Mouse (Mus musculus): ENCODE results near the gene Iqgap2. TPM values are rescaled to one million over a fixed set of nuclear protein-coding genes. Genes with fewer than 3 reads are reported as not detected.

Gene Iqgap2
- polyA plus RNA-seq, 1 experiment, result 48.2 TPM

GRCm38 (mm10) chr13:95818941-95819340, 72.8 kb downstream of the Iqgap2 start:
- H3K27ac ChIP-seq (ENCODE audit: insufficient read depth, low read depth, low read length), result no peak overlapping the region
- peaks cover 3% of the 10 kb centered on the region; the same call in 1 of the 2 replicates for H3K4me1 ChIP-seq (ENCODE audit: control insufficient read depth, insufficient read depth, low read length)
- TF ChIP-seq CTCF (IDR thresholded peaks at IDR 0.05; ENCODE audit: low read depth, low read length), result no peak
- no peak for TF ChIP-seq POLR2A (IDR thresholded peaks at IDR 0.05; ENCODE audit: borderline replicate concordance, low read depth, low read length)
- H3K4me3 ChIP-seq (ENCODE audit: insufficient read depth, low read length), result no peak overlapping the region

GRCm38 (mm10) chr13:95813643-95814042, 78.1 kb downstream of the Iqgap2 start:
- Histone ChIP-seq H3K27ac (ENCODE audit: insufficient read depth, low read depth, low read length) (no peak overlapping the region), H3K4me3 (ENCODE audit: insufficient read depth, low read length) (no peak overlapping the region), H3K4me1 (ENCODE audit: control insufficient read depth, insufficient read depth, low read length) (peaks cover 5% of the 10 kb centered on the region; the same call in 1 of the 2 replicates)
- TF ChIP-seq POLR2A (IDR thresholded peaks at IDR 0.05; ENCODE audit: borderline replicate concordance, low read depth, low read length), result no peak
- no peak for TF ChIP-seq CTCF (IDR thresholded peaks at IDR 0.05; ENCODE audit: low read depth, low read length)

GRCm38 (mm10) chr13:95810796-95811195, 80.9 kb downstream of the Iqgap2 start:
- TF ChIP-seq CTCF (IDR thresholded peaks at IDR 0.05; ENCODE audit: low read depth, low read length) (no peak), POLR2A (IDR thresholded peaks at IDR 0.05; ENCODE audit: borderline replicate concordance, low read depth, low read length) (no peak)
- Histone ChIP-seq H3K4me3 (ENCODE audit: insufficient read depth, low read length) (no peak overlapping the region), H3K27ac (ENCODE audit: insufficient read depth, low read depth, low read length) (no peak overlapping the region), H3K4me1 (ENCODE audit: control insufficient read depth, insufficient read depth, low read length) (peaks cover 5% of the 10 kb centered on the region; the same call in 1 of the 2 replicates)

DNA sequence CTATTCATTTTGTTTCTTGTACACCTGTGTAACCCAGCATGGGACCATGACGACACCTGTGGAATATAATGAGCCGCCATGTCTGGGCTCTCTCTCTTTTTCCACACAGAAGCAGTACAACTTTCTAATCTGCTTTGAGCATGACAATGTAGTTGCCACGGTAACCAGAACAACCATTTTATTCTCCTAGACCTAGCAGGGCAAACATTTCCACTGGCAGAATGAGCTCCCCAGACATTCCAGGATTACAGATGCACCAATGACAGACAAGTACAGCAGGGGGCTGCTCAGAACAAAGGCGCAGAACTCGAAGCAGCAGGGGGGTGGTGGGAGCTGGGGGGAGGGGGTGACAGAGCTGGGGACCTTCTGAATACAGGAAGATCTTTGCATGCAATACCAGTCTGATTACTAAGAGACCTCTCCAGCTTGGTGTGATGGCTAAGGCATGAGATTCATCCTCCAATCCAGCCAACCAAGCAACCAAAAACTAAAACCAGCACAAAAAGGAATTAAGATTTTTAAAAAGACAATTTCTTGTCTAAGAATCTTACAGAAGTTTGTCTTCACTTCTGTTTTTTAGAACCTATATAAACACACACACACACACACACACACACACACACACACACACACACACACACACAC, 84.5 kb downstream of the Iqgap2 start:
- no peak overlapping the region for H3K27ac ChIP-seq (ENCODE audit: insufficient read depth, low read depth, low read length)
- no peaks in the 10 kb centered on the region for H3K4me1 ChIP-seq (ENCODE audit: control insufficient read depth, insufficient read depth, low read length)
- H3K4me3 ChIP-seq (ENCODE audit: insufficient read depth, low read length), result no peak overlapping the region
- no peak for TF ChIP-seq CTCF (IDR thresholded peaks at IDR 0.05; ENCODE audit: low read depth, low read length)
- no peak for TF ChIP-seq POLR2A (IDR thresholded peaks at IDR 0.05; ENCODE audit: borderline replicate concordance, low read depth, low read length)

GRCm38 (mm10) chr13:95805469-95806166, 86.1 kb downstream of the Iqgap2 start:
- Histone ChIP-seq H3K4me1 (ENCODE audit: control insufficient read depth, insufficient read depth, low read length) (no peaks in the 10 kb centered on the region), H3K4me3 (ENCODE audit: insufficient read depth, low read length) (no peak overlapping the region), H3K27ac (ENCODE audit: insufficient read depth, low read depth, low read length) (no peak overlapping the region)
- TF ChIP-seq CTCF (IDR thresholded peaks at IDR 0.05; ENCODE audit: low read depth, low read length) (no peak), POLR2A (IDR thresholded peaks at IDR 0.05; ENCODE audit: borderline replicate concordance, low read depth, low read length) (no peak)

- Histone ChIP-seq H3K4me3 (ENCODE audit: insufficient read depth, low read length) (no peak overlapping the region), H3K4me1 (ENCODE audit: control insufficient read depth, insufficient read depth, low read length) (peaks cover 6% of the 10 kb centered on the region), H3K27ac (ENCODE audit: insufficient read depth, low read depth, low read length) (no peak overlapping the region)
- TF ChIP-seq CTCF (IDR thresholded peaks at IDR 0.05; ENCODE audit: low read depth, low read length) (no peak), POLR2A (IDR thresholded peaks at IDR 0.05; ENCODE audit: borderline replicate concordance, low read depth, low read length) (no peak)
Measured at GRCm38 (mm10) chr13:95804113-95804512, 87.6 kb downstream of the Iqgap2 start.

DNA sequence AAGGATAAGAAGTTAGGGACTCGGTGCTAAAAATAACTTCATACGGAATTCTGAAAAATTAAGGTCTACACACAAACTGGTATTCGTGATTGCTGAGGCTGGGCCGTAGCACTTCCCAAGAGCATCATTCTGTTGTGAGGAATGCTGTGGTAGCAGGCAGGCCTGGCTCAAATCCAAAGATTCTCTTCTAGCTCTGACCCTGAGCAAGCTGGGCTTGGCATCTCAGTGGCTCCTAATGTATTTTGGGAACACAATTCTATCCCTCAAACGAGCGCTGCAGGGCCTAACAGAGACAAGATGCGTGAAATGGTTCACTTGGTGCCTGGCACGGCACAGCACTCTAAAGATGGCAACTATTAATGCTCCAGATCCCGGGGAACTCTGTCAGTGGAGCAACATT, 90.8 kb downstream of the Iqgap2 start:
- Histone ChIP-seq H3K4me1 (ENCODE audit: control insufficient read depth, insufficient read depth, low read length) (peaks cover 18% of the 10 kb centered on the region), H3K4me3 (ENCODE audit: insufficient read depth, low read length) (no peak overlapping the region), H3K27ac (ENCODE audit: insufficient read depth, low read depth, low read length) (no peak overlapping the region)
- TF ChIP-seq POLR2A (IDR thresholded peaks at IDR 0.05; ENCODE audit: borderline replicate concordance, low read depth, low read length), result no peak
- no peak for TF ChIP-seq CTCF (IDR thresholded peaks at IDR 0.05; ENCODE audit: low read depth, low read length)

GRCm38 (mm10) chr13:95799322-95799721, 92.4 kb downstream of the Iqgap2 start:
- Histone ChIP-seq H3K4me3 (ENCODE audit: insufficient read depth, low read length) (no peak overlapping the region), H3K27ac (ENCODE audit: insufficient read depth, low read depth, low read length) (no peak overlapping the region), H3K4me1 (ENCODE audit: control insufficient read depth, insufficient read depth, low read length) (peaks cover 27% of the 10 kb centered on the region)
- TF ChIP-seq CTCF (IDR thresholded peaks at IDR 0.05; ENCODE audit: low read depth, low read length), result no peak
- TF ChIP-seq POLR2A (IDR thresholded peaks at IDR 0.05; ENCODE audit: borderline replicate concordance, low read depth, low read length), result no peak

- H3K4me3 ChIP-seq (ENCODE audit: insufficient read depth, low read length), result no peak overlapping the region
- H3K4me1 ChIP-seq (ENCODE audit: control insufficient read depth, insufficient read depth, low read length), result peaks cover 33% of the 10 kb centered on the region
- TF ChIP-seq POLR2A (IDR thresholded peaks at IDR 0.05; ENCODE audit: borderline replicate concordance, low read depth, low read length), result no peak
- TF ChIP-seq CTCF (IDR thresholded peaks at IDR 0.05; ENCODE audit: low read depth, low read length), result no peak
- no peak overlapping the region for H3K27ac ChIP-seq (ENCODE audit: insufficient read depth, low read depth, low read length)
Measured at GRCm38 (mm10) chr13:95798721-95799120, 93.0 kb downstream of the Iqgap2 start.

DNA sequence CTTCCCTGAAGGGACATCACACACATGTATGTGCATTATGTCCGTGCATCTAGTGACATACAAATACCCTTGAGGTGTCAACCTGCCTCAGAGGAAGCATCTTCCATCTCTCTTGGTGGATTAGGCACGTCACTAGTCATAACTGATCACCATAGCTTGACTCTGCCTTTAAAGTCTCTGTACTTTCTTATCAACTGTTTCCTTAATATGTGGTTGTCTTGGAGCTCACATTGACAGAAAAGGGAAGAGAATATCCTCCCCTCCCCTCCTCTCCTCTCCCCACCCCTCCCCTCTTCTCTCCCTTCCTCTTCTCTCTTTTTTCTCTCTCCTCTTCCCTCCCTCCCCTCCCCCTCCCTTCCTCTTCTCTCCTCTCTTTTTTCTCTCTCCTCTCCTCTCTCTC, 94.2 kb downstream of the Iqgap2 start:
- no peak overlapping the region for H3K27ac ChIP-seq (ENCODE audit: insufficient read depth, low read depth, low read length)
- H3K4me1 ChIP-seq (ENCODE audit: control insufficient read depth, insufficient read depth, low read length), result peaks cover 37% of the 10 kb centered on the region
- TF ChIP-seq POLR2A (IDR thresholded peaks at IDR 0.05; ENCODE audit: borderline replicate concordance, low read depth, low read length), result no peak
- no peak for TF ChIP-seq CTCF (IDR thresholded peaks at IDR 0.05; ENCODE audit: low read depth, low read length)
- H3K4me3 ChIP-seq (ENCODE audit: insufficient read depth, low read length), result no peak overlapping the region
